Mouse (Mus musculus) heart, postnatal 36 days (tissue): Measurements from ENCODE around the gene Slc16a3. TPM values are rescaled to one million over a fixed set of nuclear protein-coding genes. Genes with fewer than 3 reads are reported as not detected.

Source experiments
- DNase-seq, 2 experiments: peaks; one replicate each; pipeline ENCODE4 v3.0.0; 2021 to 2022
- intact Hi-C: fragments of 180-260 bp; cut with DNase I; formaldehyde crosslinking; loops from one replicate; pipeline ENCODE4 v1.15.1; 2025
- total RNA-seq, 2 experiments: library from RNA; stranded (reverse); gene quantifications; 2 replicates each; pipeline ENCODE4 v1.2.3; 2021

The Slc16a3 gene
- total RNA-seq, 2 experiments from 2014 or later: 1.3 to 1.9 TPM

GRCm38 (mm10) chr11:121004281-121004680, 56.0 kb downstream of the Slc16a3 start:
- DNase-seq: no peak
- intact Hi-C loops: no loop called here

DNA sequence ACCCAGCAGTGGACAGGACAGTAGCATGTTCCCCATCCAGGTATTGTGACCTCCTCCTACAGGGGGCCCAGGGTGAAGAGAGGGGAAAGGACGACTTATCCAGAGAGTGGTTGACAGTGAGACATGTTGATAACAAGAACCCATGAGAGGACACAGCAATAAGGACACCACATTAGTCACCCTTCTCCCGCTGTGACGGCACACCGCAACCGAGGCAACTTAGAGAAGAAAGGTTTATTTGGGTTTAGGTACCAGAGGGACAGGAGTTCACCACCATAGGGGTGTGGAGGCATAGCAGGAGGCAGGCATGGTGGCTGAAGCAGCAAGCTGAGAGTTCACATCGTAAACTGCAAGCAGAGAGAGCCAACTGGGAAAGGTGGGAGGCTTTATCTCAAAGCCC, 57.9 kb downstream of the Slc16a3 start:
- intact Hi-C loops: no loop called here
- DNase-seq: no peak

DNA sequence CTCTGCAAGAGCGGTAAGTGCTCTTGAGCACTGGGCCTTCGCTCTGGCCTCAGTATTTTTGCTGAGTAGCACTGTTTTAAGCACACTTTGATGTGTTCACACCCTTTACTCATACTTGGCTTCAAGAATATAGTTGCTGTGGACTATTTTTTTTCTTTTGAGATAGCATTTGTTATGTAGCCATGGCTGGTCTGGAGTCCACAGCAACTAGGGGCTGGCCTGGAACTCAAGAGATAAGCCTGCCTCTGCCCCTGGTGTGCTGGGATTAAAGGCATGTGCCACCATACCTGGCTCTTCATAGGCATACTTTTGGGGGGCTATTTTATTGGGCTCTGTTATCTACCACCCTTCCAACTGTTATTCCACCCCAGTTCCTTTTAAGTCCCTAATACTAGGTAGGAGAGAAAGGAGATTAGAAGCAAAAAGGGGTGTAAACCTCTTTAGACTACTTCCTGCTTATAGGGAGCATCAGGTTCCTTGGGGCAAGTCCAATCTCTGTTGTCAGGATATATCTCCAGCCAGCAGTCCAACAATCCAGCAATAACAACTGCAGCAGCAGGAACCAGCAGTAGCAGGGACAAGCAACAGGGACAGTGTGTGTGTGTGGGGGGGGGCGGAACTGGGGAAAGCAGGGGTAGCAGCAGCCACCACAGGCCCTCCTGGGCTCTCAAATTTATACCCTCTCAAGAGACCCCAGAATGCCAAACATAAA, 61.9 kb downstream of the Slc16a3 start:
- intact Hi-C loops: no loop called here
- no peak for DNase-seq

Other genes with a start within 250 kb of the Slc16a3 start
- 10 to 100 TPM; 33.1 to 38.3 TPM for gene Cenpx, start 234.7 kb upstream of the Slc16a3 start, total RNA-seq
- gene Lrrc45, start 234.6 kb upstream of the Slc16a3 start, total RNA-seq: 1 to 10 TPM; 5.3 to 7.0 TPM
- 1 to 10 TPM in 1 of 2 experiments, under 1 TPM in 1; 0.36 to 1.6 TPM for gene Rac3, start 227.0 kb upstream of the Slc16a3 start, total RNA-seq
- gene Dcxr, start 221.2 kb upstream of the Slc16a3 start, total RNA-seq: 10 to 100 TPM in 1 of 2 experiments, 1 to 10 TPM in 1; 9.2 to 12.0 TPM
- gene Cbr2, start 216.4 kb upstream of the Slc16a3 start, total RNA-seq: 10 to 100 TPM; 14.4 to 19.7 TPM
- gene Hmga1b, start 185.7 kb upstream of the Slc16a3 start, total RNA-seq: 10 to 100 TPM; 22.1 to 34.1 TPM
- gene Rfng, start 164.3 kb upstream of the Slc16a3 start, total RNA-seq: 10 to 100 TPM; 11.2 to 13.3 TPM
- gene Gps1, start 164.2 kb upstream of the Slc16a3 start, total RNA-seq: 10 to 100 TPM; 54.6 to 58.4 TPM
- gene Dus1l, start 152.1 kb upstream of the Slc16a3 start, total RNA-seq: 10 to 100 TPM; 25.0 to 29.0 TPM
- 10 to 100 TPM; 17.3 to 65.9 TPM for gene Fasn, start 123.9 kb upstream of the Slc16a3 start, total RNA-seq
- gene Ccdc57, start 15.6 kb upstream of the Slc16a3 start, total RNA-seq: 1 to 10 TPM in 1 of 2 experiments, under 1 TPM in 1; 0.79 to 1.6 TPM
- gene Csnk1d, start 42.9 kb downstream of the Slc16a3 start, total RNA-seq: 10 to 100 TPM; 57.9 to 64.8 TPM
- gene Cd7, start 90.9 kb downstream of the Slc16a3 start, total RNA-seq: under 1 TPM; 0.38 to 0.61 TPM
- not detected for gene Sectm1b, start 115.1 kb downstream of the Slc16a3 start, total RNA-seq
- gene Sectm1a, start 132.7 kb downstream of the Slc16a3 start, total RNA-seq: not detected
- gene Tex19.2, start 170.2 kb downstream of the Slc16a3 start, total RNA-seq: not detected
- not detected for gene Tex19.1, start 197.7 kb downstream of the Slc16a3 start, total RNA-seq
- under 1 TPM; 0.44 to 0.54 TPM for gene Uts2r, start 211.8 kb downstream of the Slc16a3 start, total RNA-seq